17 mouse cellular contexts compared by ENCODE assay signal in genomic region chr1:55704707-55705106, GRCm38 (mm10).
DNase-seq lines count a peak whose midpoint lies in the region; ATAC-seq lines count a peak whose summit lies in the region.
"Had no signal": no experiment of that assay in that cellular context is flagged by ENCODE, and none has a peak within 500 bp of the region (broad histone marks: within the 10 kb centered on the region; RNA-seq: fewer than 3 reads in every experiment).

No protein-coding gene starts in this region.

- peaks cover 12% of the 10 kb centered on the region; the same call in 1 of the 2 replicates for H3K4me1 ChIP-seq in kidney, embryonic 15.5 days
- H3K4me1 ChIP-seq in forebrain, embryonic 16.5 days (replicated peaks; ENCODE audit: control insufficient read depth, insufficient read depth, low read length) = peaks cover 24% of the 10 kb centered on the region
- H3K4me1 ChIP-seq in midbrain, embryonic 11.5 days (ENCODE audit: control insufficient read depth, insufficient read depth, low read length) = peaks cover 24% of the 10 kb centered on the region
- peaks cover 12% of the 10 kb centered on the region; the same call in 1 of the 2 replicates for H3K4me1 ChIP-seq in neural tube, embryonic 15.5 days
- H3K4me1 ChIP-seq: heart, embryonic 15.5 days; liver, embryonic 12.5 days had no signal

- H3K4me2 ChIP-seq in kidney, embryonic 15.5 days = no peak overlapping the region
- peak overlapping the region; percentile 21; the same call in 1 of the 2 replicates for H3K4me2 ChIP-seq in forebrain, embryonic 16.5 days (ENCODE audit: low read length)
- H3K4me2 ChIP-seq in midbrain, embryonic 11.5 days = peak overlapping the region; percentile 5; the same call in 1 of the 2 replicates
- no peak overlapping the region for H3K4me2 ChIP-seq in neural tube, embryonic 15.5 days
- H3K4me2 ChIP-seq: heart, embryonic 15.5 days; liver, embryonic 12.5 days had no signal

- H3K9ac ChIP-seq in kidney, embryonic 15.5 days = no peak overlapping the region
- H3K9ac ChIP-seq in forebrain, embryonic 16.5 days (replicated peaks; ENCODE audit: low read depth, low read length) = no peak overlapping the region
- H3K9ac ChIP-seq in midbrain, embryonic 11.5 days (ENCODE audit: low read length) = no peak overlapping the region
- H3K9ac ChIP-seq in neural tube, embryonic 15.5 days (replicated peaks) = no peak overlapping the region
- H3K9ac ChIP-seq: heart, embryonic 15.5 days; liver, embryonic 12.5 days had no signal

- peak overlapping the region; percentile 86; the same call in 1 of the 2 replicates for H3K27ac ChIP-seq in kidney, embryonic 15.5 days
- peak overlapping the region; percentile 38 for H3K27ac ChIP-seq in forebrain, embryonic 16.5 days (ENCODE audit: low read length)
- H3K27ac ChIP-seq in midbrain, embryonic 11.5 days (ENCODE audit: low read depth, low read length) = no peak overlapping the region
- H3K27ac ChIP-seq in neural tube, embryonic 15.5 days (replicated peaks) = no peak overlapping the region
- H3K27ac ChIP-seq: heart, embryonic 15.5 days; left cerebral cortex, adult 2 months; liver, embryonic 12.5 days had no signal

- H3K27me3 ChIP-seq in kidney, embryonic 15.5 days = no peaks in the 10 kb centered on the region
- no peaks in the 10 kb centered on the region for H3K27me3 ChIP-seq in forebrain, embryonic 16.5 days (replicated peaks; ENCODE audit: control insufficient read depth, insufficient read depth, low read length)
- no peaks in the 10 kb centered on the region; the same call in none of the 2 replicates for H3K27me3 ChIP-seq in midbrain, embryonic 11.5 days (ENCODE audit: control insufficient read depth, insufficient read depth, low read length)
- H3K27me3 ChIP-seq in neural tube, embryonic 15.5 days (replicated peaks) = no peaks in the 10 kb centered on the region
- H3K27me3 ChIP-seq: heart, embryonic 15.5 days; liver, embryonic 12.5 days had no signal

- 72% methylated on average over 2 of the region's 2 CpGs for WGBS in kidney, embryonic 15.5 days
- 7% methylated on average over 2 of the region's 2 CpGs for WGBS in forebrain, embryonic 16.5 days
- WGBS in midbrain, embryonic 11.5 days = 25% methylated on average over 2 of the region's 2 CpGs
- WGBS in neural tube, embryonic 15.5 days = 16% methylated on average over 2 of the region's 2 CpGs

- no peak for DNase-seq in kidney, adult 8-10 months
- no peak for DNase-seq in midbrain, embryonic 11.5 days (ENCODE audit: low spot score, missing footprints)
- no peak for DNase-seq in left cerebral cortex, adult 11 months (ENCODE audit: low spot score)
- no peak for DNase-seq in thymus, postnatal 14 days
- DNase-seq: cerebellum, adult 9-10 months; lung, postnatal 36 days; right cerebral cortex, postnatal 14 days; thymus, adult 2 months had no signal

- no peaks in the 10 kb centered on the region for H3K36me3 ChIP-seq in kidney, embryonic 15.5 days
- H3K36me3 ChIP-seq in forebrain, embryonic 16.5 days (ENCODE audit: control insufficient read depth, insufficient read depth) = no peaks in the 10 kb centered on the region
- no peaks in the 10 kb centered on the region for H3K36me3 ChIP-seq in midbrain, embryonic 11.5 days (ENCODE audit: control insufficient read depth, insufficient read depth, low read length)
- H3K36me3 ChIP-seq in neural tube, embryonic 15.5 days = no peaks in the 10 kb centered on the region
- H3K36me3 ChIP-seq: heart, embryonic 15.5 days; liver, embryonic 12.5 days had no signal

- no peak overlapping the region for H3K4me3 ChIP-seq in kidney, embryonic 15.5 days (replicated peaks)
- H3K4me3 ChIP-seq in forebrain, embryonic 16.5 days (replicated peaks; ENCODE audit: low read length) = no peak overlapping the region
- no peak overlapping the region for H3K4me3 ChIP-seq in midbrain, embryonic 11.5 days (ENCODE audit: low read depth, low read length)
- no peak overlapping the region for H3K4me3 ChIP-seq in neural tube, embryonic 15.5 days (replicated peaks)
- H3K4me3 ChIP-seq: erythroblast, embryonic 14.5 days; heart, embryonic 15.5 days; left cerebral cortex, adult 2 months; liver, embryonic 12.5 days had no signal

- H3K9me3 ChIP-seq in kidney, embryonic 15.5 days (replicated peaks) = no peaks in the 10 kb centered on the region
- no peaks in the 10 kb centered on the region for H3K9me3 ChIP-seq in forebrain, embryonic 16.5 days (ENCODE audit: control insufficient read depth, low read length)
- no peaks in the 10 kb centered on the region for H3K9me3 ChIP-seq in midbrain, embryonic 11.5 days (ENCODE audit: control insufficient read depth, low read length)
- no peaks in the 10 kb centered on the region for H3K9me3 ChIP-seq in neural tube, embryonic 15.5 days (replicated peaks)
- H3K9me3 ChIP-seq: heart, embryonic 15.5 days; liver, embryonic 12.5 days had no signal

- ATAC-seq in kidney, embryonic 15.5 days (replicated peaks; ENCODE audit: low FRiP score) = no peak
- ATAC-seq in forebrain, embryonic 16.5 days = peak; percentile 86
- peak; percentile 69; the same call in 1 of the 2 replicates for ATAC-seq in midbrain, embryonic 11.5 days (ENCODE audit: low FRiP score)
- ATAC-seq in neural tube, embryonic 15.5 days (ENCODE audit: low FRiP score) = peak; percentile 56; the same call in 1 of the 2 replicates
- no peak for ATAC-seq in frontal cortex, adult (ENCODE audit: low TSS enrichment)
- ATAC-seq: intestine, postnatal 0 days; liver, embryonic 12.5 days had no signal

Comparison
In these comparisons a context has a peak if more than half of its experiments do, and no peak if none do; other contexts are left out.
1. ATAC-seq: peak in forebrain, embryonic 16.5 days (single experiment), midbrain, embryonic 11.5 days (single experiment) and neural tube, embryonic 15.5 days (single experiment); none in kidney, embryonic 15.5 days (single experiment) and frontal cortex, adult (single experiment).
2. H3K27ac ChIP-seq: peak in kidney, embryonic 15.5 days (single experiment) and forebrain, embryonic 16.5 days (single experiment); none in midbrain, embryonic 11.5 days (single experiment) and neural tube, embryonic 15.5 days (single experiment).
3. H3K4me2 ChIP-seq: peak in forebrain, embryonic 16.5 days (single experiment) and midbrain, embryonic 11.5 days (single experiment); none in kidney, embryonic 15.5 days (single experiment) and neural tube, embryonic 15.5 days (single experiment).